Mouse (Mus musculus) splenic B cell, adult 2 months (primary cell): ENCODE results near the gene Milr1.
"Not testable (repeated sequence)": the region's sequence is repeated elsewhere in the genome, so short reads cannot be mapped to it uniquely, and the experiment has no call there.

Experiments
- DNase-seq: peaks from one replicate; pipeline ENCODE4 v3.0.0-alpha.2; 2011; ENCODE audit warnings: low read depth, low spot score
- H3K27me3 ChIP-seq: 2 replicates; pipeline ENCODE4 v1.6.1; 2012; ENCODE audit warnings: mild to moderate bottlenecking, low read length, moderate library complexity, mixed read lengths; ENCODE audit not compliant: control insufficient read depth, poor library complexity, insufficient read depth, severe bottlenecking
- H3K36me3 ChIP-seq: 2 replicates; pipeline ENCODE4 v1.6.1; 2012; ENCODE audit warnings: mild to moderate bottlenecking, low read length, moderate library complexity, mixed read lengths; ENCODE audit not compliant: control insufficient read depth, poor library complexity, insufficient read depth, severe bottlenecking

Milr1 gene

GRCm38 (mm10) chr11:106776960-106777359 is 25.9 kb downstream of the Milr1 start:
- no peaks in the 10 kb centered on the region for H3K27me3 ChIP-seq
- DNase-seq = peak; percentile 14
- peaks cover 40% of the 10 kb centered on the region for H3K36me3 ChIP-seq

- H3K27me3 ChIP-seq = no peaks in the 10 kb centered on the region
- H3K36me3 ChIP-seq = peaks cover 45% of the 10 kb centered on the region
- DNase-seq = peak; percentile 21
Measured at GRCm38 (mm10) chr11:106777395-106777794, 26.4 kb downstream of the Milr1 start.

GRCm38 (mm10) chr11:106778132-106778531 is 27.1 kb downstream of the Milr1 start:
- Histone ChIP-seq H3K36me3 (peaks cover 48% of the 10 kb centered on the region), H3K27me3 (no peaks in the 10 kb centered on the region)
- no peak for DNase-seq

- Histone ChIP-seq H3K27me3 (no peaks in the 10 kb centered on the region), H3K36me3 (peaks cover 49% of the 10 kb centered on the region)
- no peak for DNase-seq
Measured at GRCm38 (mm10) chr11:106778589-106779387, 27.8 kb downstream of the Milr1 start.

- Histone ChIP-seq H3K36me3 (peaks cover 49% of the 10 kb centered on the region), H3K27me3 (no peaks in the 10 kb centered on the region)
- DNase-seq = peak; percentile 97
Measured at GRCm38 (mm10) chr11:106779388-106780088, 28.5 kb downstream of the Milr1 start, which contains the start of gene Polg2. Gene Polg2, minus strand, starts transcription at chr11:106779537.

- no peak for DNase-seq
- H3K36me3 ChIP-seq = peaks cover 48% of the 10 kb centered on the region
- no peaks in the 10 kb centered on the region for H3K27me3 ChIP-seq
Measured at GRCm38 (mm10) chr11:106780089-106780425, 29.0 kb downstream of the Milr1 start.

GRCm38 (mm10) chr11:106780590-106781220 is 29.7 kb downstream of the Milr1 start:
- peak; percentile 28 for DNase-seq
- Histone ChIP-seq H3K27me3 (no peaks in the 10 kb centered on the region), H3K36me3 (peaks cover 53% of the 10 kb centered on the region)

GRCm38 (mm10) chr11:106782271-106782670 is 31.2 kb downstream of the Milr1 start:
- H3K27me3 ChIP-seq = not testable (repeated sequence)
- H3K36me3 ChIP-seq = peaks cover 55% of the 10 kb centered on the region
- peak; percentile 18 for DNase-seq

- peak; percentile 38 for DNase-seq
- Histone ChIP-seq H3K36me3 (peaks cover 58% of the 10 kb centered on the region), H3K27me3 (no peaks in the 10 kb centered on the region)
Measured at GRCm38 (mm10) chr11:106782841-106783764, 32.1 kb downstream of the Milr1 start.

GRCm38 (mm10) chr11:106784476-106784875 is 33.5 kb downstream of the Milr1 start:
- DNase-seq = peak; percentile 18

GRCm38 (mm10) chr11:106785043-106785442 is 34.0 kb downstream of the Milr1 start:
- Histone ChIP-seq H3K36me3 (peaks cover 58% of the 10 kb centered on the region), H3K27me3 (no peaks in the 10 kb centered on the region)
- DNase-seq = peak; percentile 11

More at GRCm38 (mm10) chr11:106784476-106784875, 33.5 kb downstream of the Milr1 start:
- H3K27me3 ChIP-seq = no peaks in the 10 kb centered on the region
- H3K36me3 ChIP-seq = peaks cover 59% of the 10 kb centered on the region

- peak; percentile 93 for DNase-seq
- H3K27me3 ChIP-seq = no peaks in the 10 kb centered on the region
- peaks cover 48% of the 10 kb centered on the region for H3K36me3 ChIP-seq
Measured at GRCm38 (mm10) chr11:106787131-106788025, 36.4 kb downstream of the Milr1 start.

- peak; percentile 99 for DNase-seq
- H3K36me3 ChIP-seq = peaks cover 43% of the 10 kb centered on the region
- H3K27me3 ChIP-seq = no peaks in the 10 kb centered on the region
Measured at GRCm38 (mm10) chr11:106788026-106788774, 37.2 kb downstream of the Milr1 start.
